Mouse (Mus musculus): ENCODE results near the gene Spock2. TPM values are rescaled to one million over a fixed set of nuclear protein-coding genes. Genes with fewer than 3 reads are reported as not detected.
"Not testable (repeated sequence)": the region's sequence is repeated elsewhere in the genome, so short reads cannot be mapped to it uniquely, and the experiment has no call there.

The Spock2 gene
- total RNA-seq, 2 experiments from 2014 or later, result 541 to 578 TPM

GRCm38 (mm10) chr10:60133501-60133900, 27.5 kb downstream of the Spock2 start:
- Histone ChIP-seq H3K4me3 (no peak overlapping the region), H3K27ac (no peak overlapping the region)
- no peak for TF ChIP-seq CTCF (IDR thresholded peaks at IDR 0.05)
- DNase-seq (ENCODE audit: extremely low spot score in 1 of 2, low spot score in 2 of 2), result no peak
- intact Hi-C loops (cut with DNase I), result no loop called here

- DNase-seq (ENCODE audit: extremely low spot score in 1 of 2, low spot score in 2 of 2), result no peak
- H3K27ac ChIP-seq, result no peak overlapping the region
- intact Hi-C loops (cut with DNase I), result no loop called here
- no peak overlapping the region for H3K4me3 ChIP-seq
- no peak for TF ChIP-seq CTCF (IDR thresholded peaks at IDR 0.05)
Measured at GRCm38 (mm10) chr10:60134201-60134600, 28.2 kb downstream of the Spock2 start.

GRCm38 (mm10) chr10:60136010-60136409, 30.0 kb downstream of the Spock2 start:
- DNase-seq (ENCODE audit: extremely low spot score in 1 of 2, low spot score in 2 of 2); H3K27ac ChIP-seq; intact Hi-C loops (cut with DNase I); H3K4me3 ChIP-seq: not testable (repeated sequence)
- TF ChIP-seq CTCF (IDR thresholded peaks at IDR 0.05), result peak; percentile 37

GRCm38 (mm10) chr10:60136935-60137334, 30.9 kb downstream of the Spock2 start:
- no peak for TF ChIP-seq CTCF (IDR thresholded peaks at IDR 0.05)
- H3K4me3 ChIP-seq, result no peak overlapping the region
- intact Hi-C loops (cut with DNase I), result no loop called here
- no peak overlapping the region for H3K27ac ChIP-seq
- DNase-seq (ENCODE audit: extremely low spot score in 1 of 2, low spot score in 2 of 2), result no peak

GRCm38 (mm10) chr10:60138680-60139079, 32.7 kb downstream of the Spock2 start:
- Histone ChIP-seq H3K27ac (no peak overlapping the region), H3K4me3 (no peak overlapping the region)
- DNase-seq (ENCODE audit: extremely low spot score in 1 of 2, low spot score in 2 of 2), result no peak
- intact Hi-C loops (cut with DNase I), result no loop called here
- TF ChIP-seq CTCF (IDR thresholded peaks at IDR 0.05), result no peak

GRCm38 (mm10) chr10:60140751-60141150, 34.7 kb downstream of the Spock2 start:
- H3K4me3 ChIP-seq, result no peak overlapping the region
- intact Hi-C loops (cut with DNase I), result loop anchor here (10.0 kb wide), 1 partner anchor 264 kb away; no protein-coding TSS in a partner anchor
- no peak for DNase-seq (ENCODE audit: extremely low spot score in 1 of 2, low spot score in 2 of 2)
- no peak for TF ChIP-seq CTCF (IDR thresholded peaks at IDR 0.05)
- H3K27ac ChIP-seq, result no peak overlapping the region

- Histone ChIP-seq H3K4me3 (no peak overlapping the region), H3K27ac (no peak overlapping the region)
- DNase-seq (ENCODE audit: extremely low spot score in 1 of 2, low spot score in 2 of 2), result no peak
- no peak for TF ChIP-seq CTCF (IDR thresholded peaks at IDR 0.05)
- intact Hi-C loops (cut with DNase I), result loop anchor here (10.0 kb wide), 1 partner anchor 263 kb away; no protein-coding TSS in a partner anchor
Measured at GRCm38 (mm10) chr10:60141656-60142160, 35.7 kb downstream of the Spock2 start.

GRCm38 (mm10) chr10:60147510-60148047, 41.6 kb downstream of the Spock2 start:
- not testable (repeated sequence) for H3K27ac ChIP-seq; DNase-seq (ENCODE audit: extremely low spot score in 1 of 2, low spot score in 2 of 2); H3K4me3 ChIP-seq
- intact Hi-C loops (cut with DNase I), result loop anchor here (2.0 to 10.0 kb wide), 3 partner anchors 43 to 257 kb away; no protein-coding TSS in a partner anchor

GRCm38 (mm10) chr10:60148087-60148486, 42.1 kb downstream of the Spock2 start:
- Histone ChIP-seq H3K27ac (no peak overlapping the region), H3K4me3 (no peak overlapping the region)
- TF ChIP-seq CTCF (IDR thresholded peaks at IDR 0.05), result peak; percentile 95
- peak; percentile 71 to 79 for DNase-seq (ENCODE audit: extremely low spot score in 1 of 2, low spot score in 2 of 2)
- intact Hi-C loops (cut with DNase I), result loop anchor here (2.0 to 10.0 kb wide), 3 partner anchors 43 to 257 kb away; no protein-coding TSS in a partner anchor

- intact Hi-C loops (cut with DNase I), result no loop called here
Measured at GRCm38 (mm10) chr10:60151107-60151663, 45.2 kb downstream of the Spock2 start.

GRCm38 (mm10) chr10:60156016-60156415, 50.0 kb downstream of the Spock2 start:
- TF ChIP-seq CTCF (IDR thresholded peaks at IDR 0.05), result no peak
- no peak overlapping the region for H3K27ac ChIP-seq
- H3K4me3 ChIP-seq, result no peak overlapping the region
- DNase-seq (ENCODE audit: extremely low spot score in 1 of 2, low spot score in 2 of 2), result no peak
- intact Hi-C loops (cut with DNase I), result no loop called here

More at GRCm38 (mm10) chr10:60151107-60151663, 45.2 kb downstream of the Spock2 start:
- Histone ChIP-seq H3K27ac (no peak overlapping the region), H3K4me3 (no peak overlapping the region)
- no peak for TF ChIP-seq CTCF (IDR thresholded peaks at IDR 0.05)
- no peak for DNase-seq (ENCODE audit: extremely low spot score in 1 of 2, low spot score in 2 of 2)

GRCm38 (mm10) chr10:60158144-60158543, 52.1 kb downstream of the Spock2 start:
- no peak for DNase-seq (ENCODE audit: extremely low spot score in 1 of 2, low spot score in 2 of 2)
- no peak overlapping the region for H3K27ac ChIP-seq
- TF ChIP-seq CTCF (IDR thresholded peaks at IDR 0.05), result no peak
- intact Hi-C loops (cut with DNase I), result no loop called here
- H3K4me3 ChIP-seq, result no peak overlapping the region

- H3K27ac ChIP-seq; intact Hi-C loops (cut with DNase I): not testable (repeated sequence)
Measured at GRCm38 (mm10) chr10:60161397-60161796, 55.4 kb downstream of the Spock2 start.

GRCm38 (mm10) chr10:60162184-60162972, 56.4 kb downstream of the Spock2 start:
- intact Hi-C loops (cut with DNase I); H3K27ac ChIP-seq; DNase-seq (ENCODE audit: extremely low spot score in 1 of 2, low spot score in 2 of 2); H3K4me3 ChIP-seq: not testable (repeated sequence)

More at GRCm38 (mm10) chr10:60161397-60161796, 55.4 kb downstream of the Spock2 start:
- not testable (repeated sequence) for DNase-seq (ENCODE audit: extremely low spot score in 1 of 2, low spot score in 2 of 2); H3K4me3 ChIP-seq
